Mouse (Mus musculus): ENCODE results near the gene Acsl1.

Gene Acsl1

DNA sequence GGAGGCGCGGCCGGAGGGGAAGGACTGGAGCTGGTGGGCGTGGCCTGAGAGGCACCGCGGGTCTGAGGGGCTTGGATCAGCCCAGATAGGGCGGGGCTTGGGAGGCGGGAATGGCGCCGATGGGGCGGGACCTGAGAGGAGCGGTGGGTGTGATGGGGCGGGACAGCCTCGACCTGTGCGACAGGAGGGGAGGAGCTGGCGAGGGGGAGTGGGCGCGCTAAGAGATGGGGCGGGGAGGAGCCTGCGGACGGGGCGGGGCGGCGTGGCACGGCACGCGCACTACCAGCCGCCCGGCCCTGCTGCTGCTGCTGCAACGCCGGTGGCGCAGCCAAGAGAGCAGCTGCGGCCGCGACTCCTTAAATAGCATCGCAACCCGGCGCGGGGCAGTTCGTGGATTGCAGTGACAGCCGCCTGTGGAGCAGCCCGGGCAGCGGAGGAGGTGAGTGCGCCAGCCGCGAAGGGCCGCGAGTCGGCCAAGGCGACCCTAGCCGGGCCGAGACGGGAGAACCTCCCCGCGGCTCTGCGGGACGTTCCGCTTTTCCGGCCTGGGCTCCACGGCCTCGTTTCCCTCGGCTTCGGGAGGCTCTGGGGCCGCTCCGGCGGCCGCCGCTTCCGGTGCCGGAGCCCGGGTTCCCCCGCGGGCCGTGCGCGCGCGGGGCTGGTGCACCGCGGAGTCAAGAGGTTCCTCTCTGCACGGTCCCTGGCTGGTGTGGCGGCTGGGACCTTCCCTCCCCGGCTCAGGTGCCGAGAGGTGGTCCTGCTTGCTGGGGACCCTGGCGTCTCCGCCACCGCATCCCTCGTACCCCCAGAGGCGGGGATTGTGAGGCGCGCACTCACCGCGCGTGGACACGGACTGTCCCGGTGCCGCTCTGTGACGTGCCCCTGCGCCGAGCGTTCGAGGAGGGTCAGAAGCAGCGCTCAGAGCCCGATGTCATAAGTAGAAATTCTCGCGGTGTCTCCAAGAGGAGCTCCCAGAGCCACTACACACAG lies at the start of gene Acsl1:
Gene Acsl1 (plus strand): TSS at position 246 of the 990 bp plus-strand sequence.
- peak; percentile 99 for DNase-seq (ENCODE audit: low spot score)

DNA sequence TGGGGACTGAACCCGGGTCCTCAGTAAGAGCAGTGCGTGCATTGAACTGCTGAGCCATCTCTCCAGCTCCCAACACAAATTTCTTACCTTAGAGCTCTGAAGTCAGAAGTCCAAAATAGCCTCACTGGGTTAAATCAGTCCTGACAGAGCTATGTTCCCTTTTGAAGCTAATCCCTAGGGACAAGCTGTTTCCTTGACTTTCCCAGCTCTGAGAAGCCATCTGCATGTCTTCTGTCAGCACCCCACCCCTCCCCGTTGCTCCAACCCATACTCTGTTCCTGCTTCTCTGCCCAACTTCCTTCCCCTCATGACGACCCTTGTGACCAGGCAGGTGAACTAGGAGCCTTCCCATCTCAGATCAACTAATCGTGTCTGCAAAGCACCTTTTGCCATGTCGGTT lies 49.3 kb upstream of the Acsl1 start:
- no peak for DNase-seq (ENCODE audit: low spot score)

DNA sequence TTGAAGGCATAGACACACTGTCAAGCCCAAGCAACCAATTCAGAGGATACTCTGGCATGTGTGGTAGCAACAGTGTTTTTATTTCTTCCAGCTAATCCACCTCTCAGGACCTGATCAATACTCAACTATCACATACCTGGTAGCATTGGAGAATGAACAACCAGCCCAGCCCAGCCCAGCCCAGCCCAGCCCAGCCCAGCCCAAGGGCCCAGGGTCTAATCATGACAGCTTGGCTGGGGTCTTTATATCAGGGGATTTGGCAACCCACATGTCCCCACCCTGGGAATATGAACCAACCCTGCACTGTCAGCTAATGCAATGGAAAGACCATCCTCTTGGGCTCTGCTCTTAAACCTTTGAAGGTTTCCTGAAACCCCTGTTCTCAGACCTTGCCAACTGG lies 42.9 kb upstream of the Acsl1 start:
- no peak for DNase-seq (ENCODE audit: low spot score)

DNA sequence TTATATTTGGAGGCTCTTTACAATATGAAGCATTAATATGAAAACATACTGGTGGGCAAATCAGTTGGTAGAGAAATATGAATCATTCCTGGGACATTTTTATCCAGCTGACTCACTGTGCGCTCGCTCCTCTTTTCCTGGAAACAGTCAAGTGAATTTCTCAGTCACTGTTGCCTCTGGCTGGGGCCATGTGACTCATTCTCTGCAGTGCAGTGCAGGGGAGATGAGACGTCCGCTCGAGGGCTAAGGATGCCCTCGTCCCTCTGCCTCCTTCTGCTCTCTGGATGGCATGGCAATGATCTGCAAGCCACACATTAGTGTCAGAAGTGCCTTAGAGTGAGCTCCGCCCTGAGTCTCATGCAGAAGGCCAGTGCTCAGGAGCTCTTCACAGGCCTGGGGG lies 41.0 kb upstream of the Acsl1 start:
- no peak for DNase-seq (ENCODE audit: low spot score)

DNA sequence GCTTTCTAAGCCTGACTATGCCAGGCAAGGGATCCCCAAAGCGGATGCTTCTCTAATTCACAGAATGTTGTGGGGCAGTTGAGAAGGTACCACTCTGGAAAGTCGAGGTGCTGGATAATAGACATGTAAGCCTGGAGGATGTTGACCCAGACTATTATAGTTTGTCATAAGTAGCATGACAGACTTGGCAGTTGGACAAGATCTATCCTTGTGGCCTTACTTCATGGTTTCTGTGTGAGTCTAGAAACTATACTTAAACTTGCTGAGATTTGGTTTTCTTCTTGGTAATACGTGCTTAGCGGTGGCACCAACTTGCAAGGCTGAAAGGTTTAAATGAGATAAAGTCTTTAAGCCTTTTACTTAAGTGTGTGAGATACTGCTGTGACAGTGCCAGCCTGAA lies 38.9 kb upstream of the Acsl1 start:
- DNase-seq (ENCODE audit: low spot score): no peak

DNA sequence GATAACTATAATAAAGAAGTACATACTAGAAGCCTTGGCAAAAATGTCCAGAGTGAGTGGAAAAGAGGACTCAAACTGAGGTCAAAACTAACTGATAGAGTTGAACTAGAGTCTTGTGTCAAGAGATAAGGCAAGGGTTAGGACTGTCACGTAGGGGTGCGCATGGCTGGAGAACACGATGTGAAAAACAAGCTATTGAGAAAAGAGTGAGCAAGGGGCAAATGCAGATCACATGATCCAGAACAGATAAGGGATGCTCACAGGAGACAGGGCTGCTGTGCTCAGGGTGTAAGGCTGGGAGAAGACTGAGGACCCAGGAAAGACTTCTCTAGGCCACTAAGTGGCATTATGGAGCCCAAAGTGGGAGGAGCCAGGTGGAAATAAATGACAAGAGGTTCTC lies 38.3 kb upstream of the Acsl1 start:
- no peak for DNase-seq (ENCODE audit: low spot score)

DNA sequence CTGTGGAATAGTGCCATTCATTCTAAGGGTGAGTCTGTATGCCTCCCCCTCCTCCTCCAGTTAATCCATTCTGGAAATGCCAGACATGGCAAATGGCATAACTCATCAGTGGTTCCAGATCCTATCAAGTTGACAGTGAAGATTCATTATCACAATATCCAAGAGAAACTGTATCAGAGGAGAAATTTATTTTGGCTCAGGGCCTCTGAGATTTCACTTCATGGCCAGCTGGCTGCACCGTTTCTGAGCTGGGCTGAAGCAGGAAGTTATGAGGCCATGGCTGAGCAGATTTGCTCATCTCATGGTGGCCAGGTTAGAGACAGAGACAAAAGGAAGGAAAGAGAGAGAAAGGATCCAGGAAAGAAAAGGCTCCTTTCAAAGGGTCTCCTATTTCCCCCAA lies 37.2 kb upstream of the Acsl1 start:
- DNase-seq (ENCODE audit: low spot score): no peak

DNA sequence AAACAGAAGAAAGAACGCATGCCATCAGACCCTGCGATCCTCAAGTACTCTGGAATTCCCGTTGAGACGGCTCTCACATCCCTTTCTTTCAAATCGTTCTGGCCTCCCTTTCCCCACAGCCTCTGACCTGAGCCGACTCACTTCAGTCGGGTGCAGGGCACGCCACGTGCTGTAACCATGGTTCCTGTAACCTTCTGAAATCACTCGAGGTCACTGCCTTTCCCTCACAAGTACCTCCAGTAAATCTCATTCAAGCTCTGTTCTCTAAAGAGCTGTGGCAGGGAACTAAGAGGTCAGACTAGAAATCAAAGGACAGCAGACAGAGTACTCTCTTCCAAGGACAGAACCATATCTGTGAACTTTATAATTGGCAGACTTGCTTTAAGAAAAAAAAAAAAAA lies 32.3 kb upstream of the Acsl1 start:
- DNase-seq (ENCODE audit: low spot score): no peak

DNA sequence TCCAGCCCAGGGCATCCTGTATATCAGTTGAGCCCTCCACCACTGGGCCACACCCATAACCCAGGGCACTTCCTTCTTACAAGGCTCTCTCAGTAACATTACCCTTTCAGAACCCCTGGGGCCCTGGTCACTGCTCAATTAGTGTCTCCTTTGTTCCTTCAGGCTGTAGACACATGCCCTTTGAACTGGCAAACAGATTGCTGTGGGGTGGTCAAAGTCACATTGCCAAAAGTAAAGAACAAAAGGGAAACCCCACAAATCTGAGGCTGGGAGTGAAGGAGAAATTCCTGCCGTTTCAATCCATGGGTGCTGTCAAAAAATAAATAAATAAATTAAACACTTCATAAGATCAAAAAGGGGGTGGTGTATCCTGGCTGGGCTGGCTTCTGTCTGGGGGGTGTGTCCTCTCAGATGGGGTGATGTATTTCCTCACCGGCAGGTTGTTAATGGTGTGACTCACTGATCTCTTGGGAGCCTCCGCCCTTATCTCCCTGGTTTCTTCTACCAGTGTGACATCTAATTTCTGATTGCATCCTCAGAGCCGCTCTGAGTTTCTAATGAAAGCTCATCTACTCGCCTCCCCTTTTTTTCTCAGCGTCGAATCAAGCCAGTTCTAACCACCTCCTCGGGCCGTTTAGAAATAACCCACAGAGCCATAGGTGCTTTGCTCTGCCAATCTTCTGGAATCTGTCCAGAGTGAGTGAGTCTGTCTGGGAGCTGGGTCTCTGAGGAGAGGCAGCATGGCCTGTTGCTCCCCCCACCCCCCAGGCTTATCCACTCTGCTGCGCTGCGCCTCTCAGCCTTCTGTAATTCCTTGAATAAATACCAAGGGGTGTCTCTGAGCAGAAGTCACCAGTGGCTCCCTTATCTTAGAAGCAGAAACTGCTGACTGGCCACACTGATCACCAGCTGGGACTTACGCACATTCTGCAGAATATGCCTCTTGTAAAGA lies 24.6 kb upstream of the Acsl1 start:
- peak; percentile 33 for DNase-seq (ENCODE audit: low spot score)

DNA sequence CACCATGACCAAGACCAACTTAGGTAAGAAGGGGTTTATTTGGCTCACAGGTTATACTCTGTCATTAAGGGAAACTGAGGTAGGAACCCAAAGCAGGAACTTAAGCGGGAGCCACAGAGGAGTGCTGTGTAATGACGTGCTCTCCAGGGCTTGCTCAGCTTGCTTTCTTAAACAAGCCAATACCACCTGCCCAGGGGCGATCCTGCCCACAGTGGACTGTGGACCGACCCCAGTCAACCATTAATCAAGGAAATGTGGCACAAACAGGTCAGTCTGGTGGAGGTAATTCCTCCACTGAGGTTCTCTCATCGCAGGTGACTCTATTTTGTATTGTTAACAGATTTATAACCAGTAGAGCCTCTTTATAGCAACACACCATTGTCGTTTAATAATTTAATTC lies 23.5 kb upstream of the Acsl1 start:
- no peak for DNase-seq (ENCODE audit: low spot score)

DNA sequence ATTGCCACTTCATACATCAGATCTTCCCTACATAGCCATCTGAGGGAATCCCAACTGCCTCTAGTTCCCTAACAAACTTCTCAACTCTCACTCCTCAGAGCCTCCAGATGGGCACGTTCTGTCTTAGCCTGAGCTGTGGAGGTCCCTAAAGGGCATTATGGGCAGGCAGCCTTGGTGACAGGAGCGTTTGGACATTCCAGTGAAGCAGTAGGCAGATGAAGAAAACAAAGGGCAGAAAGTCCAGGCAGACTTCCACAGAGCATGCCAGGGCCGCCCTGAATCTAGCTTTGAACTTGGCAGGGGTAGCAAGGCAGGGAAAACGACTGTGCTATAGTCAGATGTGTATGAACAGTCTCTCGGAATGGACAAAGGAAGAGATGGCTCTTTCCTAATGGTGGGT lies 22.2 kb upstream of the Acsl1 start:
- DNase-seq (ENCODE audit: low spot score): no peak

DNA sequence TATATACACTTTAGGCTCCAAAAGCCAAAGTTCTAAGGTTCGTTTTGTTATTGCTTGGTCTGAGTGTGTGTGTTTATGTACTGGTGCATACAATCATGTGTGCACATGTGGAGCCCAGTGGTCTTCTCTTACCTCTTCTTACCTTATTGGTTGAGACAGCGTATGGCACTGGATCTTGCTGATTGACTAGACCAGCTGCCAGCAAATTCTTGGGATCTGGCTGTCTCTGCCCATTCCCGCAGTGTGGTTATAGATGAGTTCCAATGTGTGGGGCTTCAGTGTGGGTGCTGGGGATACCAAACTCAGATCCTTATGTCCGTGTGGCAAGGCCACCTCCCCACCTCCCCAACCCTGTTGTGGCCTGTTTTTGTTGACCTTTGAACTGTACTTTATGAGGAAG lies 21.8 kb upstream of the Acsl1 start:
- DNase-seq (ENCODE audit: low spot score): no peak

DNA sequence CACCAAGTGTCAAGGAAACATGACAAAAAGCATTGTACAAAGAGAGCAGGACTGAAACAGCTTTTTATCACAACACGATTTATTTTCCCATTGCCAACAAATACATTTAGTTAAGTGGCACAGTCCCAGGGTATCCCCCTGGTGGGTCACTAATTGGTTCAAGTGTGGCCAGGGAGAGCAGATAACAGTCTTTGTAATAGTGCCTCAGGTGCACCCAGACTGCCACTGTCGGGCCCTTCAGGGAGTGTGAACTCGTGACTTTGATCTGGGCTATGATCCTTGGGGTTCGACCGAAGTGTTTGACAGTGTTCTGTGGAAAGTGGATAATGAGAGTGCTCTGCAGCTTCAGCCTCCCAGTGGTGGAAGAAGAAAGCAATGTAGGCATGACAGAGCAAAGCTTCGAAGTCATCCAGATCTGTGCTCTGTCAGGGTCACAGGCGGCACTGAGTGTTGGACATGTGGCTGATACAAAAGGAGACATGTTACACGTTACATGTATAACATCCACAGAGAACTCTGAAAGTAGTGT lies 21.1 kb upstream of the Acsl1 start:
- DNase-seq (ENCODE audit: low spot score): no peak

DNA sequence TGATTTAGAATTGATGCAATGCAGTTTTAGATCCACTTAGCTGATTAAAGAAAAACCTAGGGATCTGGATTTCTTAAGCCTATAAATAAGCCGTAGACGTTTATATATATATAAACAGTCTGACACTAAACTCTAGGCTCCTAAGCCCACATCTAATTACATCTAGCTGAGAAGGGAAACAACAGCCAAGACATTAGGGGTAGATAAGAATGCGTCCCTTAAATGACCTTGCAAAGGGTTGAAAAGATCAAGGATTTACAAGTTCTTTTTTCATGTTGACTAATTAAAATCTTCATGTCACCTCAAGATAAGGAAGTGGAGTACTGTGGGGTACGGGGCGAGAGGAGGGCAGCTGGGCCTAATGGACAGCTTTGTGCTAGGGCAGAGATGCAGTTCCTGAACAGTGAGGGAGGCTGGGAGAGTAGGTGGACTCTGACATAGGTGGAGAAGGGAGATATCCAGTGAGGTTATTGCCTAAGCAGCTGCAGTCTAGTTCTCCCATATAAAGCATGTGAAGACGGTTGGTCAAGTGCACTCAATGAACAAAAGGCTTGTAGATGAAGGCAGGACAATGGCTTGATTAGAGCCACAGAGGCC lies 12.5 kb upstream of the Acsl1 start:
- DNase-seq (ENCODE audit: low spot score): no peak

DNA sequence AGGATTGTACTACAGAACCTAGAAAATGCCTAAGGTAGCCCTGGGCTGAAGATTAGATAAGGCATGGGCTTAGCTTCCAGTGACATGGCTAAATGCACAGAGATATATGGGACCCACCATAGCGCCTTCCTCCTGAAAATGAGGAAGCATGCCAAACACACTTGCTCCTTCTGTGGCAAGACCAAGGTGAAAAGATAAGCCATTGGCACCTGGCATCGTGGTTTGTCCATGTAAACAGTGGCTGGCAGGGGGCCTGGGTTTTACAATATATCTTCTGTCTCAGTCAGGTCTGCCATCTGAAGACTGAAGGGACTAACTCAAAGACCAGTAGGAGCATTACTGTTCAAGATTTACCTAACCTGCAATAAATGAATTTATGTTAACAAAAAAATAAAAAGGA lies 2.4 kb upstream of the Acsl1 start:
- DNase-seq (ENCODE audit: low spot score): no peak

DNA sequence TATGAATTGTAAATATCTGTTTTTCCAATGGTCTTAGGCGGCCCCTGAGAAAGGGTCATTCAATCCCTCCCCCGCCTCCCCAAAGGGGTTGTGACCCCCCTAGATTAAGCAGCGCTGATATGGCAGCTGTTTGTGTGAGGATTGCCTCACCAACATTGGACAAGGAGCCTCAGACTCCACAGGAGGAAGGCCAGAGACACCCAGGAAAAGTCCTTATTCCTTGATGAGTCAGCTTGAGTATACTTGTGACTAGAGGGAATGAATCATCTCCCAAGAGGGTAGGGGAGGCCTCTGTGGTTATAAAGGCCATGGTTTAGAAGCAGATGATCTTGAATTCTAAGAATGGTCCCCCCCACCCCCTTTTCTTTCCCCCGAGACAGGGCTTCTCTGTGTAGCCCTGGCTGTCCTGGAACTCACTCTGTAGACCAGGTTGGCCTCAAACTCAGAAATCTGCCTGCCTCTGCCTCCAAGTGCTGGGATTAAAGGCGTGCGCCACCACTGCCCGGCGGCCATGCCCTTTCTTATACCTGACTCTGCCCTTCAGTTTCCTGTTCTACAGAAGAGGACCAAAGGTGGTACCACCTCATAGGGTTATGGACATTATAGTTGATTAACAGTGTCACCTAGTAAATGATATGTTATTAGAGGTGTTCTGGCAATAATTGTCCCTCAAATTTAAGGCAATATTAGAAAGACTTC lies 1.6 kb upstream of the Acsl1 start:
- DNase-seq (ENCODE audit: low spot score): no peak

DNA sequence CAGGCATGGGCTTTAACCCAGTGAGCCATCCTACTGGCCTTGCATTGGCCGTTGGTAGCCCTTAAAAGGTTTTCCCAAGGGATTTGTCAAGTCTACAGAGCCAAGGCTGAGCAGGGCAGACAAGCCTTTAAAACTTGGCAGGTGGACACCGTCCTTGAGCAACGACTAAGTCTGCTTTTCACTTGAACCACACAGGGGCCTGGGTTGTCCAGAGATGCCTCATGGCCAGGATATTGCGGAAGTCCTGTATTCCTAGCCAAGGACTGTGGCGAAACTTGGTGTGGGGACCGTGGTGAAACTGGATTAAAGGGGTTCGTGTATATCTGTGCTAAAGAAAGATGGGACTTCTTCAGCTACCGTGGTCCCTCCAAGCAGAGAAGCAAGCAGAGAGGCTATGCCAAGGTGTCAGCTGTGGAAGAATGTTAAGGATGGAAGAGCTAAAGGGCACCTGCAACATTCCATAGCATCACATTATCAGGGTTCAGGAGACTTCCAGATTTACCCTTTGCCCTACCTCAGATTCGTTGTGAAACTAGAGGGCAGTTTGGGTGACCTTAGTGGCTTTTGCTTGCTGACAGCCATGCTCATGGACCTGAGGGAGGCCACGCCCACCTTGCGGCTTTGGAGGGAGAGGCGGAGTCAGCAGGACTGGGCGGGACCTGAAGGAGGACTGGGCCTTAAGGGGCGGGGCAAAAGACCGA lies 596 bp upstream of the Acsl1 start:
- no peak for DNase-seq (ENCODE audit: low spot score)

DNA sequence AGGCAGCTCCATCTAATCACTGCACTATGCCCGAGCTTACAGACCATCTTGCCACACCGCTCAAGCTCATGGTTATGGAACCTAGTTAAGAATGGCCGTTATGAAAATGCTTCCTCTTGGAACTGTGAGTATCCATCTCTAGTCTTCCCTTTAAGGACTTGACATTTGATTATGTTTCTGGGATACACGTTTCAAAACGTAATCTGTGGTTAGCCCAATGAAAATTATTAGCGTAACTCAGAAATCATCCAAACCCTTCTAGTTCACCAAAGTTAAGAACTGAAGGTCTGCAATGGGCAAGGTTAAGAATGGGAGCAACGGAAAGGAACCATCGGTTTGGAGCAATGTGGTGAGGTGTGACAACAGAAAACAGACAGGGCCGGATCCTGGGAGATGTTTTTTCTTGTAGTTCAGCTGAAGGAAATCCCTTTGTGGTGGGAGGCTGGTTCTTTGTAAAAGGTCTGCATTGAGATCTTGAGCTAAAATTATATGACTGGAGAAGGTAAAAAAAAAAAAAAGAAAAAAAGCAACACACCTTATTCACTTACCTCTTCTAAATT lies 1.2 kb downstream of the Acsl1 start:
- DNase-seq (ENCODE audit: low spot score): no peak

DNA sequence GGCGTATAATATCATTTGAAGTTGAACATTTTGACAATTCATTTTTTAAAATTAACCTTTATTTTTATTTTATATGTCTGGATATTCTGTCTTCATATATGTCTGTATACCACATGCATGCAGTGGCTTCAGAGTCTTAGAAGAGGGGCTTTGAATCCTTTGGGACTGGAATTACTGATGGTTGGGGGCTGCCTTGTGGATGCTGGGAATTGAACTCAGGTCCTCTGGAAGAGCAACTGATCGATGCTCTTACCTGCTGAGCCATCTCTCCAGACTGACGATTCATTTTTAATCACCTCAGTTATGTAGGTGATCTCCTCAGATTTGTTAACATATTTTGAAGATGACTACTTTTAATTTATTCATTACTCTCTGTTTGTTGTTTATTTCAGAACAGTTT lies 3.3 kb downstream of the Acsl1 start:
- DNase-seq (ENCODE audit: low spot score): no peak

DNA sequence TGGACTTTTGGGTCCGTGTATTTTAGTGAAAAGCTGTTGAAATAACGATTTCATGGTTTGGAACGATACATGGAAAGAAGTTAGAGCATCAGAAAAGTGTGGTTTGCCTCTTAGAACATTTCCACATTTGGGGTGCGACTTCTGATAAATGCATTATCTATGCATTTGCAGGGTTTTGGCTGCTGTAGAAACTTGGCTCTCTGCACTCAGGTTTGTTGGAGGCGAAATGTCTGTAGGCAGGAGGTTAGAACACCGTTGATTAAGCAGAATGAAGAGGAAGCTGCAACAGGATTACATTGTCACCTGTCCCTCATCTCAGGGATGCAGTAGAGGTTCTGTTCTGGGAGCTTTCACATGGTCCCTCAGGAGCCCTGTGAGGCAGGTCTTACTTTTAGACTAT lies 3.8 kb downstream of the Acsl1 start:
- DNase-seq (ENCODE audit: low spot score): no peak

DNA sequence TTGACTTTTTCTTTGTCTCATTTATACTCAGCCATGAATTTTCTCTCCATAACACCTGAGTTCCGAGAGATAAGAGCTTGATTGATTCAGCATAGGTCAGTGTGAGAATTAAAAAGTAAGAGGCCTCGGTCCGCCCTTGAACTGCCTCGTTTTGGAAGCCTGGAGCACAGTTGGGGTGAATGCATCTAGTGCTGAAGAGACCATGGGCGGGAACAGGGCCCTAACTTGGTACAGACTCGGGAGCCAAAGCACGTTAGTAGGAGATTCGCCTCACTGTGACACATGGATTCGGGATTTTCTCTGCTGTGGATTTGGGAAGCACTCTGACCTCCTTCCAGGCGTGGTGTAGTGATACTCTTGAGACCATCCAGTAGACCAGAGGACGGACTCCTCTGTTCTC lies 4.6 kb downstream of the Acsl1 start:
- no peak for DNase-seq (ENCODE audit: low spot score)
